Mouse (Mus musculus) kidney, adult 11 months (tissue): ENCODE data around the gene Dph2.

Experiments
- DNase-seq: peaks from one replicate; pipeline ENCODE4 v3.0.0; 2022

Gene Dph2

DNA sequence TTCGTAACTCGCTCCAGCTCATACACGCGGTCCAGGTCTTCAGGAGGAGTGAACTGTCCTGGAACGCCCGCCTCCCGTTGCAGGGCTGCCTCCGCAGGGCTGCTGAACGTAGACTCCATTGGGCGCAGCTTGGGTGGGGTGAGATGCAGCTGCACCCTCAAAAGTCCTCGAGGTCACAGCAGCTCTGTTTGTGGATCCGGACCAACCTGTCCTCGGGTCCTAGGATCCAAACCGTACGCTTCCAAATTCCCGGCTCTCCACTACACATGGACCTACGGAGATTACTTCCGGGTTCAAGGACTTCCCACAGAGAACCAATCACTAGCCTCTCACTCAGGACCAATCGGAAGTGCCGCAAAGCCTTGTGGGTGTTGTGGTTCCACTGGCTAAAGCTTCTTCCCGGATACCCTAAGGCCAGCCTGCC is at the start of gene Dph2:
TSS of gene Dph2 (minus strand) at position 295 of the 424 bp plus-strand sequence.
- peak; percentile 87 for DNase-seq

DNA sequence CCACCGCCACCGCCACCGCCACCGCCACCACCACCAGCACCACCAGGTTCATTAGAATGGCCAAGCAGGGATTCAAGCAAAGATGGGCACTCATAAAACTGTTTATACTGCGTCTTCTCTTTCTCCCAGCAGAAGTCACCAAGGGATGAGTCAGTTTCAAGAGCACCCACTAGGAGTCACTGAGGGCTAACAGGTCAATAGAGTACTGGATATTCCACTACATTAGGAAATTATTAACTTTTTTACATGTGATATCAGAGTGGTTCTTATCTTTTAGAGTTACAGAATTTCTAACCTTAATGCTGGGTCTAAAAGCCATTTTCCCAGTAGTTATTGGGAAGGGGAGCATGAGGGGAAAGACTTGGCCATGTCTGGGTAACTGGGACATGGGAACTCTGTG is 45.1 kb upstream of the Dph2 start:
- no peak for DNase-seq

DNA sequence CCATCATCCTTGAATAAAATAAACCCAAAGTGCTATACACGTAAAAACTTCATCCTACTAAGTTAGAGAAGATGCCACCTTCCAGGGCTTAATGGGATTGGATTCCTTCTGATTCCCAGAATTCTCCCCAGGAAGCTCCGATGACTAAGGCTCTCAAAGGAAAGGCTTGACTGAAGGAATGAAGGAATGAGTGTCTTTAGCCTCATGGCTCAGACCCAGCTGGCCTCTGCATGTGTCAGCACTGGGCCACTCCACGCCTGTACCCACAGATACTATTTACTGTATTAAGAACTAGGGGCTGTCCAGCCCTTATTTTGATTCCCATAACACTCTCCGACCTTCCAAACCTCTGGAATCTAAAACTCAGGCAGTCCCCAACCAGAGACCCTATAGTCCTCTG is 42.2 kb upstream of the Dph2 start:
- DNase-seq = no peak

DNA sequence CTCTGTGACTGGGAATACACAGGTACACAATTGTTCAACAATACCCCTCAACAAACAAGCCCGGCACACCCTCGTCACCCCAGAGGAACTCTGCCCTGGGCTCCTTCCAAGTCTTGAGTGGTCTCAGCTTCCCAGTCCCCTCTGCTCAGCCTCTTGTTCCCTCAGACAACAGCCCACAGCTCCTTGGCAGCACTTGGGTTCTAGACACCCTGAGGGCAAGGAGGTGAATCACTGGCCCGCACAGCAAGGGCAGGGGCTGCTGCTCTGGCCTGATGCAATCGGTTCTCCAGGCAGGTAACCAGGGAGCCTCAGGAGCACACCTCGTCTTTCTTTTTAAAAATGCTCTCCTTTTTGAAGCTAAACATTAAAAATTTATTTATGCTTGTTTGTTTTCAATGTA is 41.4 kb upstream of the Dph2 start:
- DNase-seq = no peak

DNA sequence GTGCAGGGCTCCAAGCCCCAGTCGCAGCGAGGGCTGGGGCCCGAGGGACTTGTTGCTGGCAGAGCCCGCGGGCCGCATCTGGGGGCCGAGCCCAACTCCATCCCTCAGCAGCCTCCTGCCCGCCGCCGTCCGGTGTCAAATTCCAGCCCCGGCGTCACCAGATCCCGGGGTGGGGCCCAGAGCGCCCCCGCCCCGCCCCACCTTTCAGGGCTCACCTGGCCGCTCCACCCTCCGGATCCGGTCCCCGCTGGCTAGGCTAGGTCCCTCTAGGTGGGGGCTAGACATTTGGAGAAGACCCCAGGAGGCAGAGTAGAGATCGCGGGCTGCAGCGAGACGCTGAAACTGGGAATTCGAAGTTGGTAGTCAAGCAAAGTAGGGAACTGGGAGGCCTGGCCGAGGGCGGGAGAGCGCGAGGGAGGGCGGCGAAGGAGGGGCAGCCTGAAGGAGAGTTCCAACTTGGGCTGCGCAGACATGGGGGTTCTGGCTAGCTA is 37.6 kb upstream of the Dph2 start, which contains the start of gene Artn:
TSS of gene Artn (minus strand) at position 373 of the 491 bp plus-strand sequence.
- DNase-seq = peak; percentile 66

DNA sequence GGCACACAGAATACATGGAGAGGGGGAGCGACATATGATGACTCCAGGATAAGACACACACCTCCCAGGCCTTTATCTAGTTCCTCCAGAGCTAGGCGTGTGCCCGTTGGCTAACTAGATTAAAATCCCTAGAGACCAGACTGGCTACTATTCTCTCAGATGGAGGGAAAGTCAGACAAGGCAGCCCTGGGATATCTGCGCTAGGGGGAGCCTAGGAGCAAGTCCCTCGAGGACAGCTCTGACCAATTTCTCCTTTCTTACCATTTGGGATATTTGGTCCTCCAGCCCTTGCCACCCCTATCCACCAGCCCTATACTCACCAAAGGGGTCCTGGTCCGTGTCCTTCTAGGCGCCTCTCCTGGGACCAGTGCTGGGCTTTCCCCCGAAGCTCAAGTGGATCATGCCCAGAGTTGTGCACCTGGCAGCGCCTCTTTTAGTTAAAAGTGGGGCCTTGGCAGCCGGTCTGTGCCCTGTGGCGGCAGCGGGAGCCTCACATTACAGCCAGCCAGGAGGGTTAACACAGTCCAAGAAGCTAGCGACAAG is 36.9 kb upstream of the Dph2 start:
- DNase-seq = peak; percentile 63

DNA sequence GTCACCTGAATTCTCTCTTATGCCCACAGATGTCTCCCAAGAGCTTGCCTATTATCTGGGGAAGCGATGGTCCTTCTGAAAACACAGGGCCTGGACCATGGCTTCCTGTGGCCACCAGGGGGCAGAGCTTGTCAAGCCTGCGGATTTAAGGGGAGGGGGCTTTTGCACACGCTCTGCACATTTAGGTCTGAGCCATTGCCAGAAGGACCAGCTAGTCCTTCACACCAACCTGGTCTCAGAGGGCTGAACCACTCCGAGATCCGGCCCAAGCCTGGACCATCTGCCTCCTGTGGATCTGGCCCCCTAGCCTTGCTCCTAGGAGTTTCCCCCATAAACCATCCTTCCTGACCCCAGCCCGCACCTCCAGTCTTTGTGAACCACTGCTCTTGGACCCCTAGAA is 36.4 kb upstream of the Dph2 start:
- no peak for DNase-seq

DNA sequence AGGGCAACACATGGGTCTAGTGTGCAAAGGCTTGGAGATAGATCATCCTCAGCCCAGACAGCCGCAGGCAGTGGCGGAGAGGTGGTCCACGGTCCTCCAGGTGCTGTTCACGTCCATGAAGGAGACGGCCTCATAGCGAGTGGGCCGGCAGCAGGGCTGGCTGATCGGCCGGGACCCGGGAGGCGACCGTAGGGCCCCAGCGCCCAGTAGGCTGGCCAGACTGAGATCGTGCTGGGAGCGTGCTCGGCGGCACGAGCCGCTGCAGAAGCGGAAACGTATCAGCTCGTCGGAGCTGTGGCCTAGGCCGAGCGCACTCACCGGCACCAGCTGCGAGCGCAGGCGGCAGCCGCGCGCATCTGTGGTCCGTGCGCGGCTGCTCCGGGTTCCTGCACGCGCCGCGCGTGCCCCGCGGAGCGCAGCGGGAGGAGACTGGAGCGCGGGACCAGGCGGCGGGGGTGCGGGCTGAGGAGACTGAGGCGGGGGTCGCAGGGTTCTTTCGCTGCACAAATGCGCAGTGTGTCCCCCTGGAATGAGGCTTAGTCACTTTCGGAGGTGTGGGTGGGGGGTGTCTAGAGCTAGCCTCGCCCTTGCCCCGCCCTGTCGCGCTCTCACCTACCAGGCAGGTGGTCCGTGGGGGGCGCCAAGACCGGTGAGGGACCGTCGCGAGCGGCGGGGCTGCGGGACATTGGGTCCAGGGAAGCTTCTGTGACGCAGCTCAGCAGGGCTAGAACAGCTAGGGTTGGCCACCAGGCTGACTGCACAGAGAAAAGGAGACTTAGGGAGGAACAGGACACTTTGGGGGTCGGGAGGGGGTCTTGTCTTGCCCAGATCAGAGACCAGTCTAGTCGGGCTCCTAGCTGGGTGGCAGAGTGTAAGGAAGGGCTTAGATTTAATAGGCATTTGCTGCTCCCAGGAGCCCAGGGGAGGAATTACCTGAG is 35.0 kb upstream of the Dph2 start:
- no peak for DNase-seq

DNA sequence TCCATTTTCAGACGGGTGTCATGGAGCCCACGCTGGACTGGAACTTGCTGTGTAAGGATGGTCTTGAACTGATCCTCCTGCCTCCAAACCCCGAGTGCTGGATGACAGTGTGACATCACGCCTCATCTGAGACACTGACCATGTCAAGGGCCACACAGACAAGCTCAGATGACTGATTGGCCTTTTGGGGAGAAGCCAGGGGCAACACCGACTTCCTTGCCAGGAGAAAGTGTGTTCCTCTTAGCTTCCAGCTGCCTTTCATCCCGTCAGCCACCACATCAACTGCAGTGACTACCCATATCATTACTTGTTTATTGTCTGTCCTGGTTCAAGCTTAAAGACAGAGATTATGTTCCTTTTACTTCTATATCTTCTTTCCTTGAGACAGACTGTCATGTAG is 33.1 kb upstream of the Dph2 start:
- DNase-seq = no peak

DNA sequence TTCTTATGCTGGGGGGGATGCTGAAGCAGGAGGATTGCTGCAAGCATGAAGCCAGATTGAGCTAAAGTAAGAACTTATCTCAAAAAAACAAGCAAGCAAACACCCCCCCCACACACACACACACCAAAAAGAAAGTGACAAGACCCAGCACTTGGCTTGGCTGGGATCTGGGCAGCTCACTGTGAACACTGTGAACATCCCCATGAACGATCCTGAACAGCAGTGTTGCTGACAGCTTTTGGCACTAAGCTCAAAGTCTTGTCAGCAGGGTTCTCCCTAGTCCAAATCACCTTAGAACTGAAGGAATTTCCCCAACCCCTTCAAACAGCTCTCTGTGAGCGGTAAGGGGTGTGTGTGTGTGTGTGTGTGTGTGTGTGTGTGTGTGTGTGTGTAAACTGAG is 31.6 kb upstream of the Dph2 start:
- DNase-seq = no peak

DNA sequence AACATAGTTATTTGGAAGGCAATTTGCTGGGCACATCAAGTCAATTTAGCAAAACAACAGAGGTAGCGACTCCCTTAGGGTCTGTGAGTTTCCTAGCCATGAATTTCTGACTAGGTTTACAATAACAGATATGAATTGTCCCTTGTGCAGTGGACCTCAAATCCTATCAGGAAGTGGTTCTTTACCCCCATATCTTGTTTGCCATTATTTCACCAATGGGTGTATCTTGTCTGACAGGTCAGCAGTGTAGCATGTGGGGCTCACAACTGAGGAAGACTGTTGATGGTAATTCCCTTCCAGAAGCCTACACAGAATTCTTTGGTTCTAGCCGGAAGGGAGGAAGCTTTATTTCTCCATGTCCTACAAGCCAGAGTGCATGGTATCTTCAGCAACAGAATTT is 29.5 kb upstream of the Dph2 start:
- no peak for DNase-seq

DNA sequence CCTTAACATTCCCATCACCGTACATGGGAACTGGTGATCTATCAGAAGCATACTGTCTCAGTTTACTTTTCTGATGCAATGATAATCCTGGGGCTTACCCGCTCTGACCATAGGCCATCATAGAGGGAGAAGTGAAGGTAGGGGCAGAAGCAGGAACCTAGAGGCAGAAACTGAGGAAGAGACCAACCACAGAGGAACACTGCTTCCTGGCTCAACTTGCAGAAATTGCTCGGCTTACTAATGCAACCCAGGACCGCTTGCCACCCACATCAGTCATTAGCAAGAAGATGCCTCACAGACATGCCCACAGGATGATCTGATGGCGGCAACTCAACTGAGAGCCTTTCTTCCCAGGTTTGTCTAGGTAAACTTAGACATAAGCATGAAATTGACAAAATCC is 26.9 kb upstream of the Dph2 start:
- DNase-seq = no peak

DNA sequence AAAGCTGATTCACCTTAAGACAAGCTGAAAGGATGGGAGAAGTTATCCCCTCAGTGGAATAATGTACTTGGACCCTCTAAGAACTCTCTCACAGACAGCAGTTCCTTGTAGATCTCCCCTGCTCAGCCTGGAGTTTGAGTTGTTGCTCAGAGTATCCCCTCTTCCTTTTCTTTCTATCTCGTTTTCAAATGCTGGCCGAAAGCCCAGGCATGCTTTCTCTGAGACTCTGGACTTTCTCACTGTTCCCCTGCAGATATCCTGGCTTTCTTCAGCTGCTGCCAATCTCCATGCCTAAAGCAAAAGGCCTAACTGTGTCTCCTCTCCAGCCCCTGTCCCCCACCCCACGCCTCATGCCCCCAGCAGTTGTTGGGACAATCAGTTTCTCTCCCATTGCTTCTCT is 26.4 kb upstream of the Dph2 start:
- no peak for DNase-seq

DNA sequence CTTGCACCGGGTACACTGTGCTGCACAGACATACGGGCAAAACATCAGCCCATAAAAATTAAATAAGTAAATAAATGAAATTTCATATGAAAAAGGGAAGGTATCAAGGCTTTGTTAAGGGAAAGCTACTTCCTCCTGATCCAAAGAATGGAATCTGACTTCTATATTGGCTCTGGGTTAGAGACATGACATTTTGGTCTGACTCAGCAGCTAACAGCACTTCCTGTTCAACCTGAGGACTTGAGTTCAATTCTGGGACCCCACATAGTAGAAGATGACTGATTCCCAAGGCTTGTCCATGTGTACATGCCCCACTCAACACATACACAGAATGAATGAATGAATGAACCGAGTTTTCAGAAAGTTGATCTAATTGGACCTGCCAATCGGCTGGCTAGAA is 26.0 kb upstream of the Dph2 start:
- DNase-seq = no peak

DNA sequence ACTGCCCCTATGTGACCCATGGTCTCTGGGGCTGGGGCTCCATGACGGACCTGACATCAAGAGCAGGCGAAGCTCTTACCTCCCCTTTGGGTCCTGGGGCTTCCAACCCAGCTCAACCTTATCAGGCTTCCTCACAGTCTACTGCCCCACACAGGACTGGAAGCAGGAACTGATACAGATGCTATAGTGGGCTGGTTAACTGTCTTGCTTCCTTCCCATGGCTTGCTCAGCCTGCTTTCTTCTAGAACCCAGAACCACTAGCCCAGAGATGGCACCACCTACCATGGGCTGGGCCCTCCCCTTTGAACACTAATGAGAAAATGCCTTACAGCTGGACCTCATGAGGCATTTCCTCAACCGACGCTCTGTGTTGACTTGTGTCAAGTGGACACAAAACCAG is 25.6 kb upstream of the Dph2 start:
- no peak for DNase-seq

DNA sequence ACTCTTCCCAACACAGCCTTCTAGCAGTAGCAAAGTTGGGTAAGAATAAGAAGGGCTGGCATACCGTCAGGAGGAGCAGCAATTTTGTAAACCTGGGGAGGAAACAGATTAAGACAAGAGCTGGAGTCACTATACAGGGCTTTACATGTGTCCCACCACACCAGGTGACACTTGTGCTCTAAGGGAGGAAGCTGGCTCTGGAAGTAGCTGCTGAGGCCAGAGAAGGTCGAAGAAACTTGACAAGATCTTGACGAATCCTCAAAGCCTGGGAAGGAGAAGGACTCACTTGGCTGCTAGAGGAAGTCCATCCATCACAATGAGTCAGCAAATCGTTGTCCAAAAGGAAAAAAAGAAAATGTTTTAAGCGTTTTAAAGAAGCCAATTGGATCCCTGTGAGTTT is 24.6 kb upstream of the Dph2 start:
- no peak for DNase-seq

DNA sequence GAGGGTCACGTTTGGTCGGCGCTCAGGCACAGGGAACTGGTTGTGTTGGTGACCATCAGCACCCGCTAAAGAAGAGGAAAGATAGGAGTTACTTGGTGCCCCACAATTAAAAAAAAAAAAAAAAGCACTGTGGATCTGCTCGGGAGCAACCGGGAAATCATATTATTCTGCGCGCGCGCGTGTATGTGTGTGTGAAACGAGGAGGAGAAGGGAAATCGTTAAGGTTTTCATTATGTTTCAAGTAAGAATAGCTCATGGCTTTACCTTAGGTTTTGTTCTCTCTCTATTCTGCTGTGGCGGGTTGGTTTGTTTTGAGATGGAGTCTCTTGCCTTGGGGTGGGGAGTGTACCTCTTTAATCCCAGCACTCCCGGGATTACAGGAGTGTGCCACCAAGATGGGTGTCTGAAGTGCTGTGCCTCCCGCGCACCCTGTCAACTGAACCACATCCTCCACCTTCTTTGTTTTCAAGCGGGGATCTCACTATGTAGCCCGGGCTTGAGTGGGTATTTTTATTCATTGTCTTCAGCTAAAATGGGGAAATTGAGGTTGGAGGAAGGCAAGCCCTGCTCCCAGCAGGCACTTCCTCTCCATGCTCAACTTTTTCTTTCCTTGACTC is 23.8 kb upstream of the Dph2 start:
- no peak for DNase-seq

DNA sequence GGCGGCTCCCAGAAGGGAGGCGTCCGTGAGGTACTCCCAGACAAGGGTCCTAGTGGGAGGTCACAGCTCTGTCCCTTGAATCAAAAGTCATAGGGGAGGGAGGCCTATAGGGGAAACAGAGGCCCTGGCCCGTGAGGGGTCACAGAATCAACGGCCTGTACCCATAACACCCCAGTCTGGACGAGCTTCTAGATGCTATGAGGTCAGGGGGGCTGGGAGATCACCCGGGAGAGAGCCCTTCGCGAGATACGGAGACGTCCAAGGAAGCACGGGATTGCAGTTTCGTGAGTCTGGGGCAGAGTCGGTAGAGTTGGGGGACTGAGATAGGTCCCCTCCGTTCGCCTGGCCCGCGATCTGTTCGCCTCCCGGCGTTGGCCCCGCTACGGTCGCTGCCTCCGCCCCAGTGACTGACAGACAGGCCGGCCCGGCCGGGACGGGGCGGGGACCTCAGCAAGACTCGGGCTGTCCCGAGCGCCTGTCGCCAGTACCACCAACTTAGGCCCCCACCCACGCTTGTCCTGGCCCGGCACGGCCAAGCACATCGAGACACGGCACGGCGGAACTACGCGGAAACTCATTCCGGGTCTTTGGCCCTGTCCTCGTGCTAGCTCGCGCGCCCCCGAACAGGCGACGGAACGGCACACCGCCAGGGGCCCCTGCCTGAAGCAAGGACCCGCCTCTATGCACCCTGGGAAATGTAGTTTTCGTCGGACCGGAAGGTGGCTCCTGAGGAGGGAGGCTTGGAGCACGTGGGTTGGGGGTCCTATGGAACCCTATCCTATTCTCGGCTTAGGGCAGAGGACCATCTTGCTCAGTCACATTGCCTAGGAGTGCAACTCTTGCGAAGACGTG is 23.0 kb upstream of the Dph2 start, which contains the start of gene Ipo13:
TSS of gene Ipo13 (minus strand) at position 409 of the 852 bp plus-strand sequence.
- peak; percentile 92 for DNase-seq

DNA sequence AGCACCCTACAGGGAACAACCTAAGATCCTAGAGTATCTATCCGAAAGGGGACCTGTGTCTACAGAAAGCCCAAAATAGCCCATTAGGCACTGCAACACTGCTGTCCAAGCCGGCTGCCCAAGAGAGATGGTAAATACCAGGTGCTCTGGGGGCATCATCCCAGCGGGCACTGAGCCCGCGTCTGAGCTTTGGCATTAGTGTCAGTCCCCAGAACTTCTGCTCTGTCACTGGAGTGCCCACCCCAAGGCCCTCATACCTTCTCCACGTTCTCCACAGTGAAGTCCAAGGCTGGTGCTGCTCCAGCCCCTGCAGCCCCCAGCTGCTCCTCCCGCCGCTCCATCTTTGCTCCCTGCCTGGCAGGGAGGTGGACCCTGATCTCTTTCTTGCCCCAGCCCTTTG is 22.2 kb upstream of the Dph2 start:
- no peak for DNase-seq

DNA sequence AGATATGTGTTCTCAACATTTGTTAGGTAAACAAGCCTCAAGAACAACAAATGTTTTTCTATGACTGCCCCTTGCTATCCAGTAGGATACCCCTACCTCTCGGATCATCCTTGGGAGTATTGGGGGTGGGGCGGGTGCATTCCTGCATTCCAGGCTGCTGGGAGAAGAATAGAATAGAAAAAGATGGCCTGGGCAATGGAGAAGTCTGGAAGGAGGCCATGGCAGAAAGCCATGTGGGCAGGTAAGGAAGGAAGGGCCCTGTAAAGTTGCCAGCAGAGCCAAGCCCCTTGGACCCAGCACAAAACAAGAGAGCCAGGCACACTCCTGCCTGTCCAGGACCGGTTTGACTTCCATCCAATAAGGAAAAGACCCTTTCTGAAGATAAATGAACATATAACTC is 21.6 kb upstream of the Dph2 start:
- DNase-seq = peak; percentile 70

DNA sequence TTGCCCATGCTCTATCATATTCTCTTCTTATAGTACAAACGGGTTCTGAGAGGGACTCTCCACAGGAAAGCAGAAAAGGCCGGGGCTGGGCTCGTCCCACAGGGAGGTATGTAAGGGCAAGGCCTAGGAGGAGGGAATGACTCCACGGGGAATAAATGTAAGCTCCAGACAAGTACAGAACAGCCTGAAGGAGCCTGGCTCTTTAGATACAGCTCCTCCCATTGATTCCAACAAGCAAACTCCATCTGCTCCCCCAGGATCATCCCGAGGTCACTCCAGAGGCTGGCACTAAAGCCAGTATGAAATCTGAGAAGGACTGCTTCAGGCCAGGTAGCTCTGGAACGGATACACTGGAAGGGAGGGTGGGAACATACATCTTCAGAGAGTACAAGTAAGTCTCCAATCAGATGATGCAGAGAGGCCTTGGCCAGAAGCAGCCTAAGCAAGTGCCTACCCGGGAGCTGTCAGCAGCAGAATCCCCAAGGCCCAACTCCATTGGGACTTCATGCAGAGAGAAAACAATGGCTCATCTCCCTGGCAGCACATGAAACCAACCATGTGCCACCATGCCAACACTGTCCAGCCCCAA is 20.9 kb upstream of the Dph2 start:
- DNase-seq = no peak

DNA sequence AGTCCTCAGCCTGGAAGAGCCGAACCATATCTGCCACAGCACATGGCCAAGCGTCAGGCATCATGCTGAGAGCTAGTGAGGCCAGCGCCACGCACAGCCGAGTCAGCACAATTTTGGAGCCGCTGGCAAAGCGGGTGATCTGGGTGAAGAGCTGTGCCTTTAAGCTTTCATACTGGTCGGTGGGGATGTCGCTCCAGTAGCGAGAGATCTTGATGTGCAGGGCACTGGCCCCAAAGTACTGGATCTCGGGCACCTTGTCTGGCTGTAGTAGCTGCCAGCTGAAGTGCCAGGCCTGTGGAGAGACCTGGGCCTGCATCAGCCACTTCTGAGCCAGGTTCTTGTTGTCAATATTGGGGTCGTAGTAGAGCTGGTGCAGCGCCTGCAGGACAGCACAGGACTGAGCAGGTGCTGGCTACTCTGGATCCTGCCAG is 20.3 kb upstream of the Dph2 start:
- no peak for DNase-seq
